Mouse (Mus musculus): ENCODE measurements around the gene 2310011J03Rik. TPM values are rescaled to one million over a fixed set of nuclear protein-coding genes. Genes with fewer than 3 reads are reported as not detected.

Gene 2310011J03Rik
- polyA plus RNA-seq, 1 experiment from 2014 or later = 54.4 TPM

DNA sequence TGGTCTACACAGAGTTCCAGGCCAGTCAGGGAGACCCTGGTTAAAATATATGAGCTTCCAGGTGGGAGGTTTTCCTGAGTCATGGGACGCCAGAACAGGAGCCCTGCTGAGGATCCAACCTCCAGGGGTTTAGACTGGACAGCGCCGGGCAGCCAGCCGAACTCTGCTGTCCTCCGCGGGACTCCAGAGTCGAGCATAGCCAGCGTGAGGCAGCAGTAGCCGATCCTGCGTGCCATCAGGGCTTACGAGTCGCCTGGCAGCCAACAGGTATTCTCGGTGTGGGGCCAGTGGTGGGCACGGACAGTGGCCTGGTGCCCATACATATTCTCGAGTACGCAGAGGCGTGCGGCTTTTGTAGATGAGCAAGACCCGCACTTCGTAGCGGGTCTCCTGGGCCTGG, 20.7 kb upstream of the 2310011J03Rik start:
- no peak overlapping the region for H3K27ac ChIP-seq
- no peak for ATAC-seq (ENCODE audit: insufficient number of reproducible peaks, low FRiP score, low TSS enrichment, low read depth)
- WGBS = 19% methylated on average over 21 of the region's 21 CpGs
- no peak overlapping the region for H3K9ac ChIP-seq
- no peak overlapping the region for H3K4me2 ChIP-seq
- no peaks in the 10 kb centered on the region for H3K36me3 ChIP-seq
- H3K9me3 ChIP-seq = no peaks in the 10 kb centered on the region
- H3K4me3 ChIP-seq = no peak overlapping the region
- H3K27me3 ChIP-seq = peaks cover 63% of the 10 kb centered on the region
- H3K4me1 ChIP-seq = peaks cover 61% of the 10 kb centered on the region

GRCm38 (mm10) chr10:80339941-80340750, 19.8 kb upstream of the 2310011J03Rik start:
- H3K9ac ChIP-seq = no peak overlapping the region
- H3K9me3 ChIP-seq = no peaks in the 10 kb centered on the region
- 0 out of 2 replicates have a peak, but pooled peaks have one; percentile 8 for ATAC-seq (ENCODE audit: insufficient number of reproducible peaks, low FRiP score, low TSS enrichment, low read depth)
- peaks cover 58% of the 10 kb centered on the region for H3K4me1 ChIP-seq
- peaks cover 54% of the 10 kb centered on the region for H3K27me3 ChIP-seq
- WGBS = 20% methylated on average over 19 of the region's 19 CpGs
- H3K4me2 ChIP-seq = peak overlapping the region; percentile 34
- no peaks in the 10 kb centered on the region for H3K36me3 ChIP-seq
- H3K4me3 ChIP-seq = no peak overlapping the region
- no peak overlapping the region for H3K27ac ChIP-seq

DNA sequence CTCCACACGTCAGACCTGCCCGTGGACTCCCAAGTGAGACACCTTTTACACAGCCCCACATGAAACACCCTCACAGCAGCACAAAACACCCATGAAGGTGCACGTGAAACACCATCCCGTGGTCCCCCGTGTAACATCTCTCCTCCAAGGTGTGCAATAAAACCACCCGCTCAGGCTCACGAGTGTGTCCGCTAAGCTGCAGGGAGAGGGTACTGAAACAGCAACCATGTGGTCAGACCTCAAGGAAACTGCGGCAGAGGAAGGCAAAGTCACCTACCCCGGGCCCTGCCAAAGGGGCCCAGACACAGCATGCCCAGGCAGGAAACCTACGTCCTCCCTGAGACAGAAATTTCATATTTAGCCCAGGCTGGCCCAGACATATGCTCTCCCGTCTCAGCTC, 15.9 kb upstream of the 2310011J03Rik start:
- no peak for ATAC-seq (ENCODE audit: insufficient number of reproducible peaks, low FRiP score, low TSS enrichment, low read depth)
- Histone ChIP-seq H3K9ac (no peak overlapping the region), H3K4me2 (no peak overlapping the region), H3K36me3 (no peaks in the 10 kb centered on the region), H3K9me3 (no peaks in the 10 kb centered on the region), H3K27me3 (peaks cover 34% of the 10 kb centered on the region), H3K4me1 (peaks cover 24% of the 10 kb centered on the region), H3K27ac (no peak overlapping the region), H3K4me3 (no peak overlapping the region)
- WGBS = 70% methylated on average over 12 of the region's 12 CpGs

GRCm38 (mm10) chr10:80332525-80332989, 12.2 kb upstream of the 2310011J03Rik start:
- WGBS = 66% methylated on average over 5 of the region's 5 CpGs
- Histone ChIP-seq H3K27me3 (peaks cover 26% of the 10 kb centered on the region), H3K4me1 (peaks cover 29% of the 10 kb centered on the region), H3K9me3 (no peaks in the 10 kb centered on the region), H3K9ac (no peak overlapping the region), H3K4me3 (no peak overlapping the region), H3K4me2 (no peak overlapping the region), H3K36me3 (no peaks in the 10 kb centered on the region), H3K27ac (no peak overlapping the region)
- ATAC-seq (ENCODE audit: insufficient number of reproducible peaks, low FRiP score, low TSS enrichment, low read depth) = no peak

- Histone ChIP-seq H3K27me3 (peaks cover 26% of the 10 kb centered on the region), H3K9me3 (no peaks in the 10 kb centered on the region), H3K27ac (no peak overlapping the region), H3K36me3 (no peaks in the 10 kb centered on the region), H3K4me2 (no peak overlapping the region), H3K4me1 (peaks cover 29% of the 10 kb centered on the region), H3K4me3 (no peak overlapping the region), H3K9ac (no peak overlapping the region)
- ATAC-seq (ENCODE audit: insufficient number of reproducible peaks, low FRiP score, low TSS enrichment, low read depth) = no peak
- WGBS = 55% methylated on average over 10 of the region's 10 CpGs
Observed at GRCm38 (mm10) chr10:80331636-80332524, 11.5 kb upstream of the 2310011J03Rik start.

GRCm38 (mm10) chr10:80330888-80331287, 10.6 kb upstream of the 2310011J03Rik start:
- H3K4me3 ChIP-seq = peak overlapping the region; percentile 49; the same call in 1 of the 2 replicates
- ATAC-seq (ENCODE audit: insufficient number of reproducible peaks, low FRiP score, low TSS enrichment, low read depth) = no peak
- peak overlapping the region; percentile 93 for H3K4me2 ChIP-seq
- peaks cover 26% of the 10 kb centered on the region for H3K27me3 ChIP-seq
- 71% methylated on average over 2 of the region's 2 CpGs for WGBS
- H3K36me3 ChIP-seq = no peaks in the 10 kb centered on the region
- peaks cover 26% of the 10 kb centered on the region for H3K4me1 ChIP-seq
- H3K27ac ChIP-seq = no peak overlapping the region
- no peak overlapping the region for H3K9ac ChIP-seq
- no peaks in the 10 kb centered on the region for H3K9me3 ChIP-seq

DNA sequence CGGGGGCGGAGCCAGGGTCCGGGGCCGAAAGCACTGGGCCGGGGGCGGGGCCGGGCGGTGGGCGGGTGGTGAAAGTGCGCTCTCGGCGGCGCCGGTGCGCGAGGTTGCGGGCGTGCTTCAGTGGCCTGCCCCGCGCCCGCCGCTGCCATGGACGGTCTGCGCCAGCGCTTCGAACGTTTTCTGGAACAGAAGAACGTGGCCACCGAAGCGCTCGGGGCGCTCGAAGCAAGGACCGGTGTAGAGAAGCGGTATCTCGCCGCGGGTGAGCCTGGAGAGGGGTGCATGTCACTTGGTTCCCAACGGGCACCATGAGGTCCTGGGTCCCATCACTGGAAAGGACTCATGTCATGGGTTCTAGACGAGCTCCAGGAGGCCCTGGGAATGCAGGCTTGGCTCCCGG, 9.7 kb upstream of the 2310011J03Rik start:
- Histone ChIP-seq H3K4me1 (peaks cover 26% of the 10 kb centered on the region), H3K27me3 (peaks cover 26% of the 10 kb centered on the region), H3K36me3 (no peaks in the 10 kb centered on the region), H3K9ac (peak overlapping the region; percentile 33; the same call in 1 of the 2 replicates), H3K4me3 (peak overlapping the region; percentile 49), H3K9me3 (no peaks in the 10 kb centered on the region), H3K27ac (no peak overlapping the region), H3K4me2 (peak overlapping the region; percentile 93)
- WGBS = under 1% methylated on average over 31 of the region's 41 CpGs
- ATAC-seq (ENCODE audit: insufficient number of reproducible peaks, low FRiP score, low TSS enrichment, low read depth) = no peak; the same call in 1 of the 2 replicates

DNA sequence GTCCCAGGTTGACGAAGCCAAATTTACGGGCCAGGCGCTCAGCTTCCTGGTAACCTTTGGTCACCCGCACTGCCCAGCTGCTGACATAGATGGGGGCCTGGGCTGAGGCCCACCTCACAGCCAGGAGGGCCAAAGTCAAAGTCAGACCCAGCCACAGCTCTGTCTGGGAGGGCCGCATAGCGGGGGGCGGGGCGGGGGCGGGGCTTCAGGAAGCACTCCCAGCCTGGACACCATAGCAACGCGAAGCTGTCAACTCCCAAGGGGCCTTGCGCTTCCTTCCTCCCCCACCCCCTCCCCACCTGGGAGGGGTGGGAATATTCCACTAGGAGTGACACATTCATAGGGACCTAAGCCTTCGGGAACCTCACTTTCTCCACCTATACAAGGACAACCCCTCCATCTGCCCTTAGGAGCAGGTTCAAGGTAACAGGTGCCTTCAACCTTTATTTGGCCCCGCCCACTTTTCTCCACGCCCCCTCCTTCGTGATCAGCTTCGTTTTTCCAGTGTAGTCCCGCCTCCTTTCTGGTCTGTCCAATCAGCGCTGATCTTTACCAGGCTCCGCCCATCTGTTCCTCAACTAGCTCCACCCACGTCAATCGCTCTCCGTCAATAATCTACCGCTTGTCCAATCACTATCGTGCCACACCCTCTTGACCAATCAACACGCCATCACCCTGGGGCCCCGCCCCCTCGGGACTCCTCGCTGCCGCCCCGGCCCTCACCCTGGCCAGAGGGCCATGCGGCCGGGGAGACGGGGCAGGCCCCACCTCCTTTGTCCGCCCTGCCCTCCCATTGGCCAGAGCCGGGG, 9.1 kb upstream of the 2310011J03Rik start, which contains the start of the genes Pcsk4 and Reep6:
Gene Pcsk4, minus strand, starts transcription at position 226 of the 809 bp plus-strand sequence.
Gene Reep6, plus strand, starts transcription at position 681 of the 809 bp plus-strand sequence.
- Histone ChIP-seq H3K9me3 (no peaks in the 10 kb centered on the region), H3K27me3 (peaks cover 28% of the 10 kb centered on the region), H3K4me3 (peak within 1 kb of the TSS; percentile 49), H3K4me2 (peak within 1 kb of the TSS; percentile 93), H3K4me1 (peaks cover 26% of the 10 kb centered on the region), H3K36me3 (no peaks in the 10 kb centered on the region), H3K9ac (peak within 1 kb of the TSS; percentile 33; the same call in 1 of the 2 replicates), H3K27ac (no peak within 1 kb of the TSS)
- peak; percentile 91 for ATAC-seq (ENCODE audit: insufficient number of reproducible peaks, low FRiP score, low TSS enrichment, low read depth)
- WGBS = 3% methylated on average over 36 of the region's 36 CpGs

DNA sequence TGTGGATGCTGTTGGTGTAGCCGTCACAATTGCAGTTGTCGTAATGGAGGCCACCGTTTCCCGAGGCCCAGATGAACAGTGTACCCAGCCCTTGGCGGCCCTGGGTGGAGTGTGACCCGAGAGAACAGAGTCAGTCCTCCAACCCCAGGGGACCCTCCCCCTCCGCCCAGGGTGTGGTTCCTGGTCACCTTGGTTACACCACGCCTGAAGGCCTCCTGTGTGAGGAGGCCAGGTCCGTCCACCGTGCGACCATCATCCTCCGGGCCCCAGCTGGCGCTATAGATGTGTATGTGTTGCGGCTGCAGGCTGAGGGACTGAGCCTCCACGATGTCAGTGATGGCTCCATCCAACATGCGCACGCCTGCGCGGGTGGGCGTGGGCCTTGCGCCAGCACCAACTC, 4.7 kb upstream of the 2310011J03Rik start:
- WGBS = 85% methylated on average over 21 of the region's 21 CpGs
- Histone ChIP-seq H3K4me3 (no peak overlapping the region), H3K9ac (no peak overlapping the region), H3K36me3 (no peaks in the 10 kb centered on the region), H3K4me2 (no peak overlapping the region), H3K27me3 (0 out of 2 replicates have a peak, but pooled peaks cover 3% of the 10 kb centered on the region), H3K9me3 (no peaks in the 10 kb centered on the region), H3K4me1 (peaks cover 38% of the 10 kb centered on the region), H3K27ac (no peak overlapping the region)
- no peak for ATAC-seq (ENCODE audit: insufficient number of reproducible peaks, low FRiP score, low TSS enrichment, low read depth)

DNA sequence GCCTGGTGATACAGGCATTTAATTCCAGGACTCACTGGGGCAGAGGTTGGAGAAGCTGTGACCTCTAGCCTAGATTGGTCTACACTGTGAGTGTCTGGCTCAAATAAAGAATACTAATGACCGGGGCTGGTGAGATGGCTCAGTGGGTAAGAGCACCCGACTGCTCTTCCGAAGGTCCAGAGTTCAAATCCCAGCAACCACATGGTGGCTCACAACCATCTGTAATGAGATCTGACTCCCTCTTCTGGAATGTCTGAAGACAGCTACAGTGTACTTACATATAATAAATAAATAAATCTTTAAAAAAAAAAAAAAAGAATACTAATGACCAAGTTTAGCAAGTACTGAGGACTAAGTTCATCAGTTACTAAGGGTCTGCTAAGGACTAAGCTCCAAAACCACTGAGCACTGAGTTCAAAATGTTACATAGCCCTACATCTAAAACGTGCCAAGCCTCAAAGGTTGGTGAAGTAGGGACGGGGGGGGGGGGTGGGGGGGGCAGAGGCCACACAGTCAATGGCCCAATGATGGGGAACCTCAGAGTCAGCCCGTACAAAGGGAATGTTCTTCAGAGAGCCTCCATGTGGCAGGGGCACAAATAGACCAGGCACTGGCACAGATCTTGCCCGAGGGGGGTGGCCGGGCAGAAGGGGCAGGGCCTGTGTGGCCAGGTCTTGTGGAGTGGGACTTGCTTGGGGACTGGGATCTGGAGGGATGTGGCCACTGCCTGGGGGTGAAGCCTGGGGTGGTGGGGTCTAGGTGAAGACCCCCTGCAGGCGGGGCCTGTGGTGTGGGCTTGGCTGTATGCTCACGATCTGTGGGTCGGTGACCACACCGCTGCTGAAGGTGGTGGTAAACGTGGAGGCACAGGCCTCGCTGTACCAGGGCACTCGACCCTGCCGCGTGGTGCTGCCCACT, 4.0 kb upstream of the 2310011J03Rik start:
- ATAC-seq (ENCODE audit: insufficient number of reproducible peaks, low FRiP score, low TSS enrichment, low read depth) = no peak
- 82% methylated on average over 17 of the region's 17 CpGs for WGBS
- Histone ChIP-seq H3K4me1 (peaks cover 36% of the 10 kb centered on the region), H3K27me3 (0 out of 2 replicates have a peak, but pooled peaks cover 3% of the 10 kb centered on the region), H3K4me2 (peak overlapping the region; percentile 97), H3K27ac (no peak overlapping the region), H3K9ac (no peak overlapping the region), H3K9me3 (no peaks in the 10 kb centered on the region), H3K36me3 (peaks cover under 1% of the 10 kb centered on the region; the same call in 1 of the 2 replicates), H3K4me3 (peak overlapping the region; percentile 55)
